Mouse (Mus musculus): ENCODE results near the gene Iqgap2. TPM values are rescaled to one million over a fixed set of nuclear protein-coding genes. Genes with fewer than 3 reads are reported as not detected.
A peak's percentile ranks its signal among the peaks of the same experiment; 100 is the strongest.

Gene Iqgap2
- polyA plus RNA-seq, 1 experiment from 2014 or later, result 16.0 TPM

DNA sequence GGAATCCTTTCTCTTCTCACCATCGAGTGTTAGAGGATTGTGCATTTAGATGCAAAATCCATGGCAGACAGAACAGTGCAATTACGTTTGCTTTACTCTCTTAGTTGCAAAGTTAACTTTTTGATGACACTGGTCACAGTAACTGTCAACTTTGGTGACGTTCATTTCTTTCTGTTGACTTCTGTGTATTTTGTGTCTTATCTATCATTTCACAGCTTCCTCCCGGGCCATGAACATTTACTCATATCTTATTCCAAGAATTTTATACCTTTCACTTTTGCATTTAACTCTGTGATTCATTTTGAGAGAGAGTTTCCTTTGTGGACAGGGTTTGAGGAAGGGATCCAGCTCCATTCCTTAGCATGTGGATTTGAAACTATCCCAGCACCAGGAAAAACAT, 238.0 kb downstream of the Iqgap2 start:
- Histone ChIP-seq H3K4me3 (replicated peaks) (no peak overlapping the region), H3K9ac (no peak overlapping the region), H3K27me3 (no peaks in the 10 kb centered on the region), H3K4me2 (no peak overlapping the region), H3K9me3 (replicated peaks) (no peaks in the 10 kb centered on the region), H3K36me3 (replicated peaks) (peaks cover 50% of the 10 kb centered on the region), H3K27ac (replicated peaks) (no peak overlapping the region), H3K4me1 (replicated peaks) (peaks cover 30% of the 10 kb centered on the region)
- WGBS (ENCODE audit: insufficient replicate concordance), result 23% methylated on average over 4 of the region's 4 CpGs
- ATAC-seq (ENCODE audit: insufficient read depth), result no peak

DNA sequence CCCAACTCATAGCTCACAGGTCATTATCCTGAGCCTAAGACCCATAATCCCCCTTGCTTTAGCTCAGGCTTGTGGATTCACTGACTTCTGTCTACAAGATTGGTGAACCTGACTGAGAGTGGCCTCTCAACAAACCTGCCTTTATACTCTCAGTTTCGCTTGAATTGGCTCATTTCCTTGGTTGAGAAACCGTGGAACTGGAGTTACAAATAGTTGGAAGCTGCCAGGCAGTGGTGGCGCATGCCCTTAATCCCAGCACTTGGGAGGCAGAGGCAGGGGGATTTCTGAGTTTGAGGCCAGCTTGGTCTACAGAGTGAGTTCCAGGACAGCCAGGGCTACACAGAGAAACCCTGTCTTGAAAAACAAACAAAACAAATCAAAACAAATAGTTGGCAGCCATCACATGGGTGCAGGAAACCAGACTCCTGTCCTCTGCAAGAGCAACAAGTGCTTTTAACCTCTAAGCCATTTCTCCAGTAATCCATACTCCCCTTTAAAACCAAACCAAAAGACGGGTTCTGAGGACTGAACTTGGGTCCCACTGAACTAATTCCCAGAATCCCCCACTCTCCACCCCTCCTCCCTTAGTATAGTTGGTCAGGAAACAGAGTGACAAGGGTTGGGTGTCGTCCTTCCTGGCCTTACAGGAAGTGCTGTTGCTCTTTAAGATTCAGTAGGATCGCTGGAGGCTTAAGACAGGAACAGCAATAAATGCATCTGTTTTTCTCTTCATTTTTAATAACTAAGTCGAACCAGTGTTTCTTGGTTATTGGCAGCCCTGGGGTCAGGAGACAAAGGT, 239.7 kb downstream of the Iqgap2 start:
- WGBS (ENCODE audit: insufficient replicate concordance), result 55% methylated on average over 7 of the region's 7 CpGs
- H3K4me1 ChIP-seq (replicated peaks), result peaks cover 20% of the 10 kb centered on the region
- no peaks in the 10 kb centered on the region for H3K9me3 ChIP-seq (replicated peaks)
- H3K9ac ChIP-seq, result no peak overlapping the region
- H3K27ac ChIP-seq (replicated peaks), result no peak overlapping the region
- no peak for ATAC-seq (ENCODE audit: insufficient read depth)
- peaks cover 39% of the 10 kb centered on the region for H3K36me3 ChIP-seq (replicated peaks)
- no peak overlapping the region for H3K4me2 ChIP-seq
- no peaks in the 10 kb centered on the region for H3K27me3 ChIP-seq
- no peak overlapping the region for H3K4me3 ChIP-seq (replicated peaks)

DNA sequence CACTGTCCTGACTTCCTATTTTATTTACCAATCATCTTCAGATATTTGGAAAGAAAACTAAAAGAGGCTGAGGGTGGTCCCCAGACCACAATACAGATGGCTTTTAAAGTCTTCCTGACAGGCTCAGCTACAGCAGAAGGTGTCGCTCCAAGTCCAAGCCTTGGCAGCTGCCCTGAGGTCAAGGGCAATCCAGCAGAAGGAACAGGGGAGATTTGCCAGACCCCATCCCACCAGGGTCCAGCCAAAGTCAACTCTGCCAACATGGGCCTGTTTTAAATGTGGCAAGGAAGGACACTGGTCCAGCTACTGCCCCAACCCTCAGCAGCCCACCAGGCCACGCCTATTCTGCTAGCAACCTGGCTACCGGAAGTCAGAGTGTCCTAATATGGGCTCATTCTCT, 241.8 kb downstream of the Iqgap2 start:
- H3K27ac ChIP-seq (replicated peaks), result no peak overlapping the region
- H3K9me3 ChIP-seq (replicated peaks), result no peaks in the 10 kb centered on the region
- H3K4me1 ChIP-seq (replicated peaks), result peaks cover 11% of the 10 kb centered on the region
- no peak overlapping the region for H3K9ac ChIP-seq
- ATAC-seq (ENCODE audit: insufficient read depth), result no peak
- H3K4me2 ChIP-seq, result no peak overlapping the region
- peaks cover 43% of the 10 kb centered on the region for H3K36me3 ChIP-seq (replicated peaks)
- WGBS (ENCODE audit: insufficient replicate concordance), result 80% methylated on average over 3 of the region's 3 CpGs
- no peaks in the 10 kb centered on the region for H3K27me3 ChIP-seq
- no peak overlapping the region for H3K4me3 ChIP-seq (replicated peaks)

DNA sequence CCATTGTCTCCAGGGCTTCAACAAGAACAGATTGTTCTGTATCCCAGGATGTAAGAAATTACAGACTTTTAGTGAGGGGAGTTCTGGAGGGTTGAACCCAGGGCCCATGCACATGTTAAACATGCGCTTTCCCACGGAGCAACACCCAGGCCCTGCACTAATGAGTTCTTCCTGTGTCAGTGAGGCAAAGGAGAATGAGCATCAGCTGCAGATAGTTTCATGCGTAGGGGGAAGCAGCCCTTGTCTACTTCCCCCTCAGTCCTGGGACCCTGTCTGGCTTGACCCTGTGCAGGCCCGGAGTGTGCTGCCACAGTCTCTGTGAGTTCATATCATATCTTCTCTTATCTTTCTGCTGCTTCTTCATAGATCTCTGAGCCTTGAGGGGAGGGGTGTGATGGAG, 244.5 kb downstream of the Iqgap2 start:
- H3K27ac ChIP-seq (replicated peaks), result no peak overlapping the region
- H3K4me3 ChIP-seq (replicated peaks), result no peak overlapping the region
- peaks cover 58% of the 10 kb centered on the region for H3K36me3 ChIP-seq (replicated peaks)
- H3K4me1 ChIP-seq (replicated peaks), result 0 out of 2 replicates have a peak, but pooled peaks cover 3% of the 10 kb centered on the region
- no peak for ATAC-seq (ENCODE audit: insufficient read depth)
- H3K9me3 ChIP-seq (replicated peaks), result no peaks in the 10 kb centered on the region
- H3K9ac ChIP-seq, result no peak overlapping the region
- 53% methylated on average over 4 of the region's 4 CpGs for WGBS (ENCODE audit: insufficient replicate concordance)
- H3K27me3 ChIP-seq, result no peaks in the 10 kb centered on the region
- no peak overlapping the region for H3K4me2 ChIP-seq

DNA sequence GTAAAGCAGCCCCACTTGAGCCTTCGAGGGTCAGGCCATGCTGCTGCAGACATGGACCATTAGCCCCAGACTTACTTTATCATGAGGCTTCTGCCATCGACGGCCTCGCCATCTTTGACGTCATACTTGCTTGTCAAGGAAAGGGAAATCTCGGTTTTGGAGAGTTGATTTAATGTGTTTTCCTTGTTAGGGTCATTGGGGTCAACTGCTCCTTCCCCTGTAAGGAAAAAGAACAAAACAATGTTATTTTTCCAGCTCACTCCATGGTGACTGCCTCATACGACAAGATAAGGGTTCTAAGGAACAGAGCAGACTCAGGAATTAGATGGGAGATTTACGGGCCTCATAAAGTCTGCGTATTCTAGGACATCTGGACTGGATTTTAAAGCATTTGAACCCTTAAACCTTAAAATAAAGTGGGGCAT, 245.0 kb downstream of the Iqgap2 start:
- WGBS (ENCODE audit: insufficient replicate concordance), result 71% methylated on average over 9 of the region's 9 CpGs
- Histone ChIP-seq H3K9me3 (replicated peaks) (no peaks in the 10 kb centered on the region), H3K27ac (replicated peaks) (no peak overlapping the region), H3K27me3 (no peaks in the 10 kb centered on the region), H3K4me3 (replicated peaks) (no peak overlapping the region), H3K9ac (no peak overlapping the region), H3K4me1 (replicated peaks) (0 out of 2 replicates have a peak, but pooled peaks cover 3% of the 10 kb centered on the region), H3K36me3 (replicated peaks) (peaks cover 61% of the 10 kb centered on the region), H3K4me2 (no peak overlapping the region)
- ATAC-seq (ENCODE audit: insufficient read depth), result no peak

DNA sequence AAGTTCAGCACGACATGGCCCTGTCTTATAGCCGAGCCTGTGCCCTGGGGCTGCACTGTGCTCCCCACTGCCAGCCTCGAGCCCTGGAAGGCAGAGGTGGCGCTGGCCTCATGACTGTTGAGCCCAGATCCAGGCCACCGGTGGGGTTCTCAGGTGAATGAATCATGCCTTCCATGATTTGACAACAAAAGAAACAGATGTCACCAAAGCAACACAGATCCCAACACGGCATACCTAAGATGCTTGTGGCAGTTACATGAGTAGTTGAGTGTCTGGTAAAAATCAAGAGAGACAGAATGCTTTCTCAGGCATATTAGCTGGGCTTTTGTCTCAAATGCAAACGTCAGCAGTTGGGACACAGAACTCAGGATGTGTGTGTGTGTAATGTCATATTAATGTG, 248.0 kb downstream of the Iqgap2 start:
- H3K4me2 ChIP-seq, result no peak overlapping the region
- peaks cover 64% of the 10 kb centered on the region for H3K36me3 ChIP-seq (replicated peaks)
- H3K9ac ChIP-seq, result no peak overlapping the region
- H3K4me3 ChIP-seq (replicated peaks), result no peak overlapping the region
- WGBS (ENCODE audit: insufficient replicate concordance), result 70% methylated on average over 7 of the region's 7 CpGs
- peaks cover 7% of the 10 kb centered on the region; the same call in 1 of the 2 replicates for H3K4me1 ChIP-seq (replicated peaks)
- H3K27ac ChIP-seq (replicated peaks), result no peak overlapping the region
- H3K27me3 ChIP-seq, result no peaks in the 10 kb centered on the region
- ATAC-seq (ENCODE audit: insufficient read depth), result no peak
- H3K9me3 ChIP-seq (replicated peaks), result no peaks in the 10 kb centered on the region

DNA sequence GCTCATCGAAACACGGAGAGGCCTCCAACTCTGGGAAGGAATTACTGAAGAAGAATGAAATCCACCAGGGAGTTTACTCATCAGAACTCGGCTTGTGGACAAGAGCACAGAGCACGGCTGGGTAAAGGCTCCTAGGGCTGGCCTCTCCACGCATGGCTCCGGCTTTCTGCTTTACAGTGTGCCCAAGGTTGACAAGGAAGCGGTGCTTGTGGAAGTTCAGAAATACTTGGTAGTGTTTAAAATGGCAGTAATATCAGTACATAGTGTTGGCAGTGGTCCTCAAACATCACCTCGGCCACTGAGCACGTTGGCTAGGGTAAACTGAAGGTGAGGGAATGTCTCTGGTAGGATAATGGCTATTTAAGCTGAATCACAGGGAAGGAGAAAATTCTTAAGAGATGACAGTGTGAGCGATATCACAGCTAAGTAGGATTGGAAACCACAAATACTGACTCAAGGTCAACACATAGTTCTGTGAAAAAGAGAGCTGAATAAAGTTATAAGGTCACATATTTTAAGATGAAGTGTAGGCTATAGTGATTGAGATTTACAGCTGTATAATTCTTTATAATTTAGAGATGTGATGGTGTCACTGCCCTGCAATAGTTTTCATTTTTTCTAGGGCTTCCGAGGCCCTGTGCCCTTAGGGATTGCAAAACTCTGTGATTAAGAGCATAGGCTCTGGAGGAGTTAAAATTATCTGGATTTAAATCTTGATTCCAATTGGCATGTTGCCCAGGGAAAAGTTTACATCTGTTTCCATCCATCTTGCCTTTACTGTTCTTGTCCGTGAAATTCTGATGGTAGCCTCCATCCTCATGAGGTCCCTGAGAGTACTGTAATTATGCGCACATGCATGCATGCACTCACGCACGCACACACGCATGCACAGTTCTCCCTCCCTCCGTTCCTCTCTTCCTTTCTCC, 250.4 kb downstream of the Iqgap2 start:
- Histone ChIP-seq H3K9me3 (replicated peaks) (no peaks in the 10 kb centered on the region), H3K9ac (no peak overlapping the region), H3K27me3 (no peaks in the 10 kb centered on the region), H3K4me3 (replicated peaks) (no peak overlapping the region), H3K36me3 (replicated peaks) (peaks cover 66% of the 10 kb centered on the region), H3K27ac (replicated peaks) (no peak overlapping the region), H3K4me2 (no peak overlapping the region), H3K4me1 (replicated peaks) (peaks cover 17% of the 10 kb centered on the region)
- ATAC-seq (ENCODE audit: insufficient read depth), result no peak
- 87% methylated on average over 17 of the region's 17 CpGs for WGBS (ENCODE audit: insufficient replicate concordance)

DNA sequence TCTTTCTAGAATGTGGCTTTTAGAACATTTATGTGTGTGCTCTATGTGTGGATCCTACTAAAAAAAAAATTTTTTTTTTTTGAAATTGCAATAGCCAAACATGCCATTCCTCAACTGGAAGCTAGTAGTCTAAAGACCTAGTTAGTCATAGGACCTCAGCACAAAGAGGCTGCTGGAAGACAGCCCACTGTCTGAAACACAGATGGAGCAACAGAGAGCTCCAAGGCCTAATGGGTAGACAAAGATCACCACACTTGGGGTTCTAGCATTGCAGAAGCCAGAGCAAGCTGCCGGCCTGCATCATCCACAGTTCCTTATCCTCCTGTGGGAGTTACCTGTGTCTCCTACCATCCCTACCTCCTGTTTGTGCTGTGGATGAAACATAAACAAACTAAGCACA, 251.3 kb downstream of the Iqgap2 start:
- Histone ChIP-seq H3K27ac (replicated peaks) (no peak overlapping the region), H3K9me3 (replicated peaks) (no peaks in the 10 kb centered on the region), H3K4me1 (replicated peaks) (peaks cover 17% of the 10 kb centered on the region), H3K36me3 (replicated peaks) (peaks cover 66% of the 10 kb centered on the region), H3K4me2 (no peak overlapping the region), H3K9ac (no peak overlapping the region), H3K4me3 (replicated peaks) (no peak overlapping the region), H3K27me3 (no peaks in the 10 kb centered on the region)
- ATAC-seq (ENCODE audit: insufficient read depth), result no peak
- WGBS (ENCODE audit: insufficient replicate concordance), result 78% methylated on average over 1 of the region's 1 CpGs

DNA sequence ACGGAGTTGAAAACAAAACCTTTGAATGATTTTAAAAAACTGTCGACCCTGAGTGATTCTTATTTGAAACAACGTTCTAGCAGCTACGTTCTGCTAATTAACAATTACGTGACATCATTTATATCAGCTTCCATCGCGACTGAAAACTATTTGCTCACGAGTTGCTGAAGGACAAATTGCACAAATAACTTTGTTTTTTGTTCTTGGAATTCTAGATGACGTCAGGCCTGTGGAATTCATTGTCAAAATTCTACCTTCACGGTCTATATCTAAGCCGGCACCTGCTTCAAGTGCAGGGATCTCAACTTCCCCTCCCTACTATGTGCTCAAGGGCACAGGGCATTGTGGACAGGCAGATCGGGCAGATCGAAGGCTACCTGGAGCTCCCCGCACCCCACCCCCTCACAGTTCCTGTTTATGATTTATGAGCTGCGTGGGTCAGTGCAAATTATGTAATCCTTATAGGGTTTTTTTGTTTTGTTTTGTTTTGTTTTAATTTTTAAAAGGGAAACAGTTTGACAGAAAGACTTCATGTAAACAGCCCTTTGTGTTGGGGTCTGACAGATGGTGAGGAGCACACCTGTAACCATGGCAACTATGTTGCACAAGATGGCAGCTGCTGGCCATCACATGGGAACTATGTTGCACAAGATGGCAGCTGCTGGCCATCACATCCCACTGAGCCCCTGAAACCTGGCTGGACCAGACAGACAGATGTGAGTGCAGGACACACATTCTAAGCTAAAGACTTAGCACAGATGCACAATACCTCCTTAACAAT, 252.2 kb downstream of the Iqgap2 start:
- Histone ChIP-seq H3K36me3 (replicated peaks) (peaks cover 64% of the 10 kb centered on the region), H3K9me3 (replicated peaks) (no peaks in the 10 kb centered on the region), H3K9ac (no peak overlapping the region), H3K27ac (replicated peaks) (peak overlapping the region; percentile 20; the same call in 1 of the 2 replicates), H3K4me3 (replicated peaks) (no peak overlapping the region), H3K27me3 (no peaks in the 10 kb centered on the region), H3K4me2 (no peak overlapping the region), H3K4me1 (replicated peaks) (peaks cover 18% of the 10 kb centered on the region)
- WGBS (ENCODE audit: insufficient replicate concordance), result 62% methylated on average over 15 of the region's 15 CpGs
- no peak for ATAC-seq (ENCODE audit: insufficient read depth)

DNA sequence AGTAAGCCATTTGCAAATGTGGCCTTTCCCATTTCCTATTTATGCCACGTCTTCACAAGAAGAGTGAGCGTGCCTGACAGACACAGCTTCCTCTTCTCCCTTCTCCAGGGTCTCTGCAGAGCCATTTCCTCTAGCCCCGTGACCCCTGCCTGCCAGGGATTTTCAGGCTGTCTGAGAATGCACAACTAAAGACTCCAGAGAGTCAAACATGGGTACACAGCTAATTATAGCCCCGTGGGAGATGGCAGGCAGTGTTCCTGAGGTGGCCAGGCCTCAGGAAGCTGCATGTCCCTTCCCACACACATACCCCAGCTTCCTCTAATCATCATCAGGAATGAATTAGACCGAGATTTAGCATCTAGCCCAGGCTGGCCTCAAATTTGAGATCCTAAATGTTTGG, 252.8 kb downstream of the Iqgap2 start:
- Histone ChIP-seq H3K9me3 (replicated peaks) (no peaks in the 10 kb centered on the region), H3K4me3 (replicated peaks) (no peak overlapping the region), H3K27me3 (no peaks in the 10 kb centered on the region), H3K4me2 (no peak overlapping the region), H3K4me1 (replicated peaks) (peaks cover 21% of the 10 kb centered on the region), H3K9ac (no peak overlapping the region), H3K27ac (replicated peaks) (peak overlapping the region; percentile 20; the same call in 1 of the 2 replicates), H3K36me3 (replicated peaks) (peaks cover 62% of the 10 kb centered on the region)
- no peak for ATAC-seq (ENCODE audit: insufficient read depth)
- WGBS (ENCODE audit: insufficient replicate concordance), result 39% methylated on average over 5 of the region's 5 CpGs

Data from liver, embryonic 15.5 days (tissue).